Mouse (Mus musculus) common myeloid progenitor, adult 5-6 weeks (primary cell): ENCODE results near the gene Peli2. TPM values are rescaled to one million over a fixed set of nuclear protein-coding genes. Genes with fewer than 3 reads are reported as not detected.
A peak's percentile ranks its signal among the peaks of the same experiment; 100 is the strongest.

ENCODE experiments used
- ATAC-seq: replicated peaks from 2 replicates; pipeline ENCODE4 v1.8.0; 2016; ENCODE audit warnings: low read depth, mild to moderate bottlenecking, moderate TSS enrichment, inconsistent platforms; ENCODE audit not compliant: poor library complexity, severe bottlenecking
- total RNA-seq: library from RNA; stranded (forward); fragments of 200-1000, 187-1606 nt; gene quantifications from 2 replicates; pipeline ENCODE4 v1.2.3, GENCODE M21; 2017

Peli2 gene
- total RNA-seq, 1 experiment from 2014 or later, result 8.6 TPM

DNA sequence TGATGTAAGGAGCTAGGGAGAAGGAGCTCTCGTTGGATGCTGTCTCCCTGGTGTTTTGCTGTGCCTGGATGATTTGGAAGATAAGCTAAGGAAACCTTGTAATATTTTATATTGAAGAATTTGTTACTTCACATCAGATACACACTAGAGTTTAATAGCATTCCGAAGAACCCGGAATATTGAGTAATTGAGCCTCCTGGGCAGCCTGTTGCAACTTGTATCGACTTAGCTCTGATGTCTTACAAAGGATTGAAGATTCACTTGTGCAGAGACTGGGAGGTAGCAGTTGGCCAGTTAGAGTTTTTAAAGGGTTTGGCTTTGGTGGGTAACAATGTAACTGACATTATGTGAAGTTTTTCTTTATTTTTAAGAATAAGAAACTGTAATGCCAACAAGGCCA is 53.7 kb downstream of the Peli2 start:
- no peak for ATAC-seq

DNA sequence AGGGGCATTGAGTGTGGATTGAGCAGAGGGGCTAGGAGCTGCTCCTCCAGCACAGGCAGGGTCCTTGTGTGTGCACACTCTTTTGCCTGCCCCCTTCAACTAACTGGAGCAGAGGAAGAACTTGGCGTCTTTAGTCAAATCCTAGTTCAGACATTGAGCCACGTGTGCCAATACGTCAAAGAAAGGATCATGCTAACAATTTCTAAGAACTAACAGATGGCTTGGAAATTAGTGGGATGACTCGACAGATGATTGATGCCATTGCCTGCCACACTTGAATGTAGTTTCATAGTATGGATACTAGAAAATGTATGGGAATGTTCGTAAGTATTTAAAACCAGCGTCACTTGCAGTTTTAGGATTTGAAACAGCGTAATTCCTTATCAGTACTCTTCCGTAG is 54.5 kb downstream of the Peli2 start:
- ATAC-seq, result no peak

DNA sequence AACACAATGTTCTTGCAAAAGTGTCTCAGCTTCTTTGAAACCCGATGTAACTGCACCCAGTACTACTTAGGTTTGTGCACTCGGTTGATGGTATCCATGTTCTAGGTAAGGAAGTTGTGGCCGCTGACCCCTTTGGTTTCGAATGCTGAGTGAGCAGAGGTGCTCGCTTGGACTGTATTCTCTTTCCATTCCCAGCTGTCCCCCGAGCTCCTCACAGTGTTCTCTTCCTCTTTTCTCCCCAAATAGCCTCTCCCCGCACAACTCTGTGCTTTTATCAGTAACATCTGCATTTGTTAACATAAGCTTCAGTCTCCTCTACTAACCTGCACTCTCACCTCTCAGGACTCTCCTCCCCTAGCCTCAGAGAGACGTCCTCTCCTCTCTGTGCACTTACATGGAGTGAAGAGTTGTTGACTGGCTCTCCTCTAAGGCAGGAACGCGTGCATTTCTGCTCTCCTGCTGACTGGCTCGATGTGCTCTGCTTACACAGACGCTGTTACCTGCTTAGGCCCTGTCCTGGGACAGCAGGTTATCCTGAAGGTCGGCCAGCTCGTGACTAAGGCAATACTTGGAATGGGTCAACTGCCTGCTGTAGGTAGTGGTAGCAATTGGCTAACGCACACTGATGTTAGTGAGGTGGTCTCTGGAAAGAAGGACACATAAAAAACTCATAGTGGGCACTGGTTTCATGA is 57.8 kb downstream of the Peli2 start:
- peak; percentile 68 for ATAC-seq

DNA sequence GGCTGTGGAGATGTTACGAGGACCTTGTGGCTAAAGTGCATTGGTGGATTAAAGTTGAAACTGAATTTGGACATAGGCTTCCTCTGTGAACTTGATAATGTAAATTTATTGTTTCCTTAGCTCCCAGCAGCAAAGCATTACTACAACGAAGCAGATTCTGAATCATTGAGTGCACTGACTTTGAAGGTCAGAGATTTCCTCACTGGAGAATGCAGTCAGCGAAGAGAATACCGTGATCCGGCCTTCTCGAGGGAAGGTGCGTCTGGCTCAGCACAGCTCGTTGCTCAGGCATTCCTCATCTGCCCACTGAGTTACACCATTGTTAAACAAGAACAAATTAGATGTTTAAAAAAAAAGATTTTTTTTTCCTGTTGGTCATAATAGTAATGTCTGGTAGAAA is 58.4 kb downstream of the Peli2 start:
- no peak for ATAC-seq

DNA sequence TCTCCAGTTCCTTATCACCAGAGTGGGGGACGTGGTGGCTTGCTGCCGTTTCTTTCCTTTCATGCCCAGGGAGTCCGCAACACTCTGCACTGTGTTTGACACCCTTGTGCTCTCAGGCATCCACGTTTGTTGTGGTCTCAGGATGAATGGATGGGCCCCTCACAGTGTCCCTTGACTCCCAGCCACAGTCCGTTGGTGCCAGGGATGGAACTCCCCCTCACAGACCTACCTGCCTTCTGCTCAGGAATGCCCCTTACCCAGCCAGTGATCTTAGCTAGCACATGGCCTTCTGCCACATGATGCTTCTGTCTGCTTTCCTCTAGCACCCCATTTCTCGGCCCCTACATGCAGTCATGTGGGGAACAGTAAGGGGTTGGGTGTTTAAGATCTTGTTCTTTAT is 65.7 kb downstream of the Peli2 start:
- ATAC-seq, result no peak

DNA sequence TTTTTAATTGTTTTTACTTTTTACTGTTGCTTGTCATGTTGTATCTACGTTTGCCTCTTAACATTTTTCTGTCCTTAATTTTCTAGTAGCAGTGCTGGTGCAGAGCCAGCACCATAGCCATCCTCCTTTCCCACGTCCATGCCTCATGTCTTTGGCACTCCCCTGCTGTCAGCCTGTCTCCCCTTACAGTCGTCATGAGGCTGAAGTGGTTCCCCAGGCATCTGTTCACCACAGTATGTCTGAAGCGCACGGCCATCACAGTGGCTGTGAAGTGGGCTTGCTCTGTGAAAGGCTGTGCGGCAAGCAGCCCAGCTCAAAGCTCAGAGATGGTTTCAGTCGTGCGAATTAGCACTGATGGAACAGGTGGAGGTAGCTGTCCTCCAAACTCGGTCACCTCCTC is 66.5 kb downstream of the Peli2 start:
- ATAC-seq, result no peak

DNA sequence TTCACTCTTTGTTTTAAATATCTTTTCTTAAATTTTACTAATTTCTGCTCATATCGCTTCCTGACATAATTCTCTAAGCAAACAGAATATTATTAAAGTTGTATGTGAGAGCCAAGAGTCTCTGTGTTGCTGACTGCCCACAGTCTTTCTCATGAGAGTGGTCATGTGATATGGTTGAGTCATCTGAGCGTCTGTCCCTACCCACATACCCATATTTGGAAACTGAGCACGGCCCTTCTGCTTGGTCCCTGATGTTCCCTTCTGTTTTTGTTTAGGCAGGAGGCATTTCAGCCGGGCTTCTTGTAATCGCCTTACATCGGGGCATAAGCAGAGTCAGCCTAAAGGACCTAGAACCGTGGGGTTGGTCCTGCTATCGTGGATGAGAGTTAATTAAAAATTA is 68.7 kb downstream of the Peli2 start:
- ATAC-seq, result peak; percentile 58; the same call in 1 of the 2 replicates

DNA sequence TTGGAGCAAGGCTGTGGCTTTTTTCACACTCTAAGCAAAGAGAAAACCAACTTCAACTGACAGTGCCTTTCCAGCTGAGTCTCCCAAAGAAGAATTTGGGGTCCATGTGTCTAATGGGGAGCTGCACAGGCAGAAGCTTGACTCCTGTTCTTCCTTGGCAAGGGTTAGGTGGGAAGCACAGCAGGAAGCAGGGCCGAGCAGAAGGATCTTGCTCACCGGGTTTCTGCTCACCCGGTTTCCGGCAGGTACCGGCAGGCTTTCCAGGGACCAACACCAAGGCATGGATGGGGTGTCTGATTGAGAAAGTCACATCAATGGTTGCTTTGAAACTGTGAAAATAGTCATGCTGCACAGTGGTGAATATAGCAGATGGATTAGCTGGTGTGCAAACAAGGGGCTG is 70.3 kb downstream of the Peli2 start:
- ATAC-seq, result no peak

DNA sequence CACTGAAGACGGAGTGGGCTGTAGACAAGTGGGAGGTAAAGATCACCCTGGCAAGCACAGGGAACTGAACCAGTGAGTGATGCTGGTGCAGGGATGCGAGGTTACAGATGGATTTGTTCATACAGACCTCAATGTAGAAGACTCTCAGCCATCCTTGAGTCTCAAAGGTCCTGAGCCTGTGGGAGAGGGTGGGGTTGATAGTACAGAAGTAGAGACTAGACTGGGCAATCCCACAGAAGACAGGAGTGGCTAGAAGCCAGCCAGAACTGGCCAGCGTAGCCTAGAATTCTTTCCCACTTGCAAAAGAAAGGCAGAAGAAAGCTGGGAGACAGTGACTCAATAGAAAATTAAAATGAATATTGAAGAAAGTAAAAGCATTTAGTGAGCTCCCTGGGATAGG is 71.3 kb downstream of the Peli2 start:
- ATAC-seq, result no peak

DNA sequence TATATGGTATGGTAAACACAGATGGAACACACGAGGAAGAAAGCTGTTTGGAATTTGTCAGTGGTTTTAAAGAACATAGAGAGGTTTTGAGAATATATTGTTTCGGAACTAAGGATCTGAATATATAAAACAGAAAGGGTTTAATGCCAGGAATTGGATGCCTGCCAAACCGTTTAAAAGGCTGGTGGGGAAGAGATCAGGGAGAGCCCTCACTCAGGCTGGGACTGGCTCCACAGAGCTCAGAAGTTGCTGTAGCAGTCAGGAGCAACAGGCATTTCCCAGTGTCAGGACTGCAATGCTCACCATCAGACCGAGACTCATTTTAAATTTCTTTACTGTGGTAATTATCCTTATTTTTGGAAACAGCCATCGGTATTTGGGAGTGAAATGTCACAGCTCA is 76.2 kb downstream of the Peli2 start:
- ATAC-seq, result no peak

DNA sequence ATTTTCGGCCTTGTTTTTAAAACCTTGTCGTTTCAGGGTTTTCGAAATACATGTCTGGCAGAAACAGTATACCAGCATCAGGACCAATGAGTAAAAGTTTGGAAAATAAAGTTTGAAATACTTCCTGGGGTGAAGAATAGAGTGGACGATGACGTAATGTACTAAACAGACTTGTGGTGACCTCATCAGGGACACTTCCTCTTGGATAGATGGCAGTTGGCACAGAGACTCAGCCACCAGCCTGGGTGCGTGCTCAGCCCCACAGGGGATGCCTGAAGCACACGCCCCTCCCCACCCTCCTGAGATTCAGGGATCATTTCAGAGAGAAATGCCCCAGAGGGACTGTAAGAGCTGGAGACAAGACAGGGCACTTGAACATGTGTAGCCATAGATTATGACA is 76.7 kb downstream of the Peli2 start:
- ATAC-seq, result peak; percentile 70

DNA sequence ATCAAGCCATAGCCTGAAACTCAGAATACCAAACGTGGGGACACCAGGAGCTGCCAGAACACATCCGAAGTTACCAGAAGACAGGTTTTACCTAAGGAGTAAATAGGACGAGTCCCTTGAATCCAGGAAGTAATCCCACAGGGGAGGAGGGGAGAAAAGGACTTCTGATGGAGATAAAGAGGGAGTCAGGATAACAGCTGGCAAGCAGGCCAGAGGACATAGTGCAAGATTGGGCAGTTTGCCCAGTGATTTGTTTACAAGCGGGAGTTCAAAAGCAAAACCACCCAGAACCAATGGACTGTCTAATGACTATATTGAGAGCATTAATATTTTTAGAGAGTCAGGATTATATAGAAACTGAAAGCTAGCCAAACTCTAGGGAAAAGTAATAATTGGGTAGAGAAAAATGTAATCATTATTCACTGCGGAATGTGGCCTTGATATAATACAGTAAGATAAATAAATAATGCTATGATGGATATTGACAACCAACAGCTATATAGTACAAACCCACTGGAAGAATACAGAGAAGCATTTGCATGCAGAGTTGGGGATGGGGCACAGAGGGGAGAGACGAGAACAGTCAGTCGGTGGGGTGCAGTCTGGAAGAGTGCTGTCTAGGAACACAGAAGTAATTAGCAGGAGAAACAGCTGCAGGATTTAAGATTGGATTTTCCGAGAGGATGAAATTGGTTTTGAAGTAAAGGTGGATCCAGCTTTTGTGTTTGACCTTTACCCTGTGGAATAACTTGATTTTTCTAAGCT is 77.7 kb downstream of the Peli2 start:
- no peak for ATAC-seq

DNA sequence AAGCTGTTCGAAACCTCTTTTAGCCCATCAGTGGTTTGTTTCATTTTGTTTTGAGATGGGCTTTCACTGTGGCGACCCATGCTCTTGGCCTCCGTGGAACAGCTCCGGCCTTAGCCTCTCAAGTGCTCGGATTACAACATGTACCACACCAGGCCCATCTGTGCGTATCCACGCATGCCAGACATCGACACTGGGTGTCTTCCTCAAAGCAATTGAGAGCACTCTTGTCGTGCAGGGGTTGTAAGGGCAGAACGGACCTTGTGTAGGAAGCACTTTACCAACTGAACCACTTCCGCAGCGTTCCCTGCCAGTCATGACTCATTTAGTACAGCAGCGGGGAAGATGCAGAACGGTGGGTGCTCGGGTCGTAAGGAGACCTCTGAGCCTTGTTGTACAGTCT is 78.3 kb downstream of the Peli2 start:
- peak; percentile 45 for ATAC-seq

DNA sequence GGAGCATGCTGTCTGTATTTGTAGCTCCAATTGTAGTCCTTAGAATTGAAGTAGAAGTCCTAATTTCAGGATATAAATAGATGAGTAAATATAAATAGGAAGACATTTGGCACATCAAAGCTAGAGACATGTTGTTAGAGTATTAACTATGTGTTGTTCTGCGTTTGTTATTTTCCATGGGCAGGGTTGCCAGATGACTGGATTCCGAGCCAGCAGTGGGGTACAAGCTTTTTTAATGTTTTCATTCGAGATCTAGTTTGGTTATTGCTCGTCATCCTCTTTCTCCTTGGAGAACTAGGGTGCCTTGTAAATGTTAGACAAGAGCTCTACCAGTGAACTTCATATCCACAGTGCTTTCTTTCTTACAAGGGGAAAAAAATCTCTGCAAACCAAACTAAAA is 78.9 kb downstream of the Peli2 start:
- ATAC-seq, result no peak

DNA sequence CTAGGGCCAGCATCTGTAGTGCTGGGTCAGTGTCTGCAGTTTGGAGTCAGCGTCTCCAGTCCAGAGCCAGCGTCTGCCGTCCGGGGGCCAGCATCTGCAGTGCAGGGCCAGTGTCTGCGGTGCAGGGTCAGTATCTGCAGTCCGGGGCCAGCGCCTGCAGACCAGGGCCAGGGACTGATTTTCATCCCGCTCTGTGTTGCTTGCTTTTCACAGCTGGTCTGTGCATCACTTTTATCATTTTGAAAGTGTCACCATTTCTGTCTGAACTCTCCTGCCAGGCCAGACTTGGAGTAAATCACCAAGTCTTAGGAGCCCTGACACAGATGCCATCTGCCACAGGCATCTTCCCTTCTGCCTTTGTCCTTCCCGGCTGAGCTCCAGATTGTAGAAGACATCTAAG is 79.7 kb downstream of the Peli2 start:
- no peak for ATAC-seq

DNA sequence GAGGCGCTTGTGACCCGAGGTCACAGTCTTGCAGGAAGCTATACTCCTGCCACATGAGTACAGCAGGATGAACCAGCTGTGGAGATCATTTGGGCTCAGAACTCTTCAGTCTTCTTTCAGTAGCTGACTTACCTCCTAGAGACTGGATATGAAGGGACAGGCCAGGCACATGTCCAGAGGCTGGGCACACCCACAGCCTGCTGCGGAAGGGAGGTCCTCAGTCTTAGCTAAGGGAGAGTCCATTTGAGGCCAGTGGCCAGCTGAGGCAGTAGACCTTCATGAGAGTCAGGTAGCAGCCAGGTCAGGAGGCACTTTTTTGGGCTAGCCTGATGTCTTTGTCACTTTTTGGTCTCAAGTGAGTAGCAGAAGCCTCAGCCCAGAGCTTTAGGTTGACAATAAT is 80.2 kb downstream of the Peli2 start:
- no peak for ATAC-seq

DNA sequence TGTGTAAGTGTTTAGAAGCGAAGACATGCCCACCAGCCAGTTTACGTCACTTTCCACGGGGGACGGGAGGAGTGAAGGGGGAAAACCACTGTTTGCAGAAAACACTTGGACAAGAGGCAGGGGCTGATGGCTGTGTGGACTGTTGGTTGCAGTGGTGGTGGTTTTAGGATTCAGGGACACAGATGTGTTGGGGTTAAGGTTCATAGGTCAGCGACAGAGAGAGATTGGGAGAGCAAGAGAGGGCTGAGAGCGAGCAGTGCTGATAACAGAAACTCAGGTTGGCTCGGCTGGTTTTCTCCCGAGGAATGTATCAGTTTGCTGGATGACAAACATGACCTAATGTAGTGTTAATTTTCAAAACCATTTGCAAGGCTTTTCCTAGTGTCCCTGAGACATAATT is 80.8 kb downstream of the Peli2 start:
- no peak for ATAC-seq

DNA sequence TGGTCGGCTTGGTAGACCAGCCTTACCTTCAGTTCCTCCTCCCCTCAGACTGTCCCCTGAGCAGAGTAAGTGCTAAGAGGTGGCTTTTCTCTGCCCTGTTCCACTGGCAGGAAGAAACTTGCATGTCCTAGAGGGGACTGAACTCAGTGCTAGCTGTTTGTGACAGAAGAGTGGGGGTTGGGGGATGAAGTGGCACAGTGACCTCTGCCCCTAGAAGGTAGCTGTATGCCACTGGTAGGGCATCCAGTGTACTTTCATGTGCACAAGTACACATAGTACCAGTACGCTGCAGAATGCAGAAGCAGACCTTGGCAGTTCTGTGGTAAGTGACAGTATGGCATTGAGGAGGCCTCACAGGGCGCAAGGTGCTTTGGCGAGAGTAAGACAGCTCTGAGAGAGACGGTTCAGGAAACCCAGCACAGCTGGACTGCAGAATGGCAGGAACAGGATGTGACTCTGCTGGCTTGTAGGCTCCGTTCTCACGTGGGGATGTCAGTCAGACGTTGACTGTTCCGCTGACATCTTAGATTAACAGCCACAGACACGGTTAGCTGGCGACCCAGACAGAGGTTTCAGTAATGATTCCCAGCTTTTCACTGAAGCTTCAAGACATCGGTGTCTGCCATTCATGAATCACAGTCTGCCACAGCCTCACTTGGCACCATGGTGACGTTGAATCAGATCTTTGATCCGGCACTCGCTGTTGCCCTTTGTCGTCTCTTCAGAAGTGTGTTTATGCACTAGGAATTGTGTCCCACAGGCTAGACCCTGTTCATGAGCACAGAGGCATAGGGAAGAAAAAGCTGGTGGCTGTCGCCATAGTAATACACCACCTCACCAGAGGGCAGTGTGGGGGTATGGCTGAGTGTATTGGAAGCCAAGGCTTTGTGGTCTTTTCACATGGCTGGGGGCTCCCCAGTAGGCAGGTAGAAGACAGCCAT is 81.7 kb downstream of the Peli2 start:
- ATAC-seq, result peak; percentile 86

DNA sequence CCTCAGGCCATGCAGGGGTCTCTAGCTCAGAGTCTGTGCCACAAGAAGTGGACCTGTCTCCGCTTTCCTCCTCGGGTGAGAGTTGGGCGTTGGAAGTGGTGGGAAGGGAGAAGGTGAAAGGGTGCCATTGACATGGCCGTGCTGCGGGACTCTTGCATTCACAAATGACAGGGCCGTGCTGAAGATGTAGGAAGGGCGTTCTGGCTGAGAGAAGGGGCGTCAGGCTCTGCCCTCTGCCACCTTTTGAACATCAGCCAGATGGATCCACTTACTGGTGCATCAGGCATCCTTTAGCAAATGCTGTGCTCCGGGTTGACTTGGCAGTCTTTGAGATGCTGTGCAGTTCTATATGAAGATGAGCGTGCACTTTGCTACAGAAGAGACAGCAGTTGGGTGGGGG is 84.4 kb downstream of the Peli2 start:
- ATAC-seq, result no peak

DNA sequence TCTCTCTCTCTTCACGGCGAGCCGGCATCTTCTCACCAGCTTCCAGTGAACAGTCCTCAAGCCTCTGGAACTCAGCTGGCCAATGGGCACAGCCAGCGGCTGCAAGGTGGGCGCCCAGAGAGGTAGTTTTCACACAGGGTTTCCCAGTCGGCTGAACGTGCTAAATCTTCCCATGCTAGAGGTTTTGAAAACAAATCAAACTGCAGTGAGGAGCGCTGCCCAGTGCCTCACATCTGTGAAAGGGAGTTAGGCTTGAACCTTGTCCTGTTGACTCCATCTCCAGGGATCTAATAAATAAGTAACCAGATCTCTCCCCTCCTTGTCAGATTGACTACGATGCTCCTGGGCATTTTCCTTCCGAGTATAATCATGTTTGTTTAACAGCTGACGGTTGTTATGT is 85.0 kb downstream of the Peli2 start:
- ATAC-seq, result no peak

DNA sequence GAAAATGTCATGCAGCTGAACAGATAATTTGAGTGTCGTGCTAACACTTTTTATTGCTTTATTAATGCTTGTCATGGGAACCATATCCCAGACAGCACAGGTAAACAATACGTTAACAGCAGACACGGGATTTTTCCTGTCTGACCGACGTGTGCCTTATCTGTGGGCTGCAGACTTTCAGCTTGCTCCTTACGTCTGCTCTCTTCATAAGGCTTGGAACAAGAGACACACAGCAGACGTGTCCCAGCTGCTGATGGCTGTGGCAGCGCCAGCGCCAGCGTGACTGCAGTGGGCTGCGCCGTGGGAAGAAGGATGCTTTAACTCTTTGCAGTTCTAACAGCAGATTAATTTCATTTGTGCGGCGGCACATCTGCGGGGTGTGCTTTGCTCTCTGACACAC is 86.5 kb downstream of the Peli2 start:
- peak; percentile 37; the same call in 1 of the 2 replicates for ATAC-seq
